Mouse (Mus musculus) forebrain, embryonic 16.5 days (tissue): ENCODE results near the gene Acsf3. TPM values are rescaled to one million over a fixed set of nuclear protein-coding genes. Genes with fewer than 3 reads are reported as not detected.

Experiments
- ATAC-seq: fragments of 200-750 bp; cut with Nextera tagmentation; 2 replicates; pipeline ENCODE4 v1.8.0; 2017; ENCODE audit warnings: mild to moderate bottlenecking, moderate library complexity
- H3K27ac ChIP-seq: fragments of 300-500 bp; sonication (generic); 2 replicates; pipeline ENCODE4 v1.5.1; 2014; ENCODE audit warnings: low read length, control low read depth
- H3K27me3 ChIP-seq: fragments of 300-500 bp; sonication (generic); replicated peaks from 2 replicates; pipeline ENCODE4 v1.6.1; 2014; ENCODE audit warnings: low read length; ENCODE audit not compliant: control insufficient read depth, insufficient read depth
- H3K36me3 ChIP-seq: fragments of 300-500 bp; sonication (generic); 2 replicates; pipeline ENCODE4 v1.6.1; 2014; ENCODE audit not compliant: control insufficient read depth, insufficient read depth
- H3K4me1 ChIP-seq: fragments of 300-500 bp; sonication (generic); replicated peaks from 2 replicates; pipeline ENCODE4 v1.6.1; 2014; ENCODE audit warnings: low read length; ENCODE audit not compliant: control insufficient read depth, insufficient read depth
- H3K4me2 ChIP-seq: fragments of 300-500 bp; sonication (generic); 2 replicates; pipeline ENCODE4 v1.6.1; 2014; ENCODE audit warnings: mild to moderate bottlenecking, low read length, control low read depth
- H3K4me3 ChIP-seq: fragments of 300-500 bp; sonication (generic); replicated peaks from 2 replicates; pipeline ENCODE4 v1.5.1; 2014; ENCODE audit warnings: mild to moderate bottlenecking, low read length, control low read depth
- H3K9ac ChIP-seq: fragments of 300-500 bp; sonication (generic); replicated peaks from 2 replicates; pipeline ENCODE4 v1.6.1; 2014; ENCODE audit warnings: low read depth, low read length, control low read depth
- H3K9me3 ChIP-seq: fragments of 300-500 bp; sonication (generic); 2 replicates; pipeline ENCODE4 v1.6.1; 2016; ENCODE audit warnings: low read length; ENCODE audit not compliant: control insufficient read depth
- WGBS: fragments of 180-500 bp; shearing (Covaris S2); extraction: QIAGEN DNeasy Blood & Tissue Kit; methylation state at CpG from one replicate; pipeline ENCODE4 v1.1.7; 2014; 5-methylcytosine and 5-hydroxymethylcytosine counted together
- polyA plus RNA-seq: library from polyadenylated mRNA; unstranded; fragments of >200 nt; fragmentation: Nextera tagmentation; extraction: Ambion mirVana; gene quantifications from 2 replicates; pipeline ENCODE4 v1.2.1, GENCODE M21; 2015

The Acsf3 gene
- polyA plus RNA-seq, 1 experiment from 2014 or later, result 15.9 TPM

DNA sequence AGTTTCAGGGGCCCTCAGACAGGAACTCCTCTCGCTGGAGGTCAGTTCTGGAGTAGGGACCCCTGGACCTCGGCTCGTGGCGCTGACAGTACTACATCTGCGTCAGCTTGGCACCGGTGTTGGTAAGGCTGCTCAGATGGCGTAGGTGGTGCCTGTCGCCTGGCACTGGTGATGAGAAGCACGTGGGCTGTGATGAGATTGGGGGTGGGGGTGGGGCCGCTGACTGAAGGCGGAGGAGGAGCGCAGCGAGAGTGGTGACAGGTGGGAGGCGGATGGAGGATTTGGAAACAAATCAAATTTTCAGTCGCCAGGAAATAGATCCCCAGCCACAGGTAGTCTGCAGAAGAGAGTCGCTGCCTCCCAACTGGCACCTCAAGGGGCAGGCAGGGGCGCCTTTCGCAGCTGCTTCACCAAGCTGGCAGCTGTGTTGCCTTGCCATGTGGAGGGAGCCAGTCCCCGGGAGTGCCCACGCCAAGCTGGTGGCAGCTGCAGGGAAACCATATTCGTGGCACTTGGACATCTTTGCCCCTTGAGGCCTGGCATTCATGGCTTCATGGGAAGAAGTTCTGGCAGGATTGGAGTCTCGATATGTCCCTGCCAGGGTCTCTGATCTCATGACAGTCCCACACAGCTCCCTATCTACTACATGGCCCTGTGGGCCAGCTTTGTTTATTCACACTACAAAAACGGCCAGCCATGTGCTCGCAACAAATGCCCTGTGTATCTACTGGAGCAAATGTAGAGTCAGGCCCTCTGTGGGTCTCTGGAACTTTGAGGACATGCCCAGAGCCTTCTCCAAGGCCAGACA is 5.8 kb upstream of the Acsf3 start:
- Histone ChIP-seq H3K27ac (no peak overlapping the region), H3K9me3 (no peaks in the 10 kb centered on the region), H3K4me3 (no peak overlapping the region), H3K36me3 (no peaks in the 10 kb centered on the region), H3K9ac (no peak overlapping the region), H3K4me2 (0 out of 2 replicates have a peak overlapping the region, but pooled peaks have one; percentile 6), H3K4me1 (peaks cover 14% of the 10 kb centered on the region), H3K27me3 (no peaks in the 10 kb centered on the region)
- WGBS, result 40% methylated on average over 24 of the region's 24 CpGs
- ATAC-seq, result peak; percentile 80

DNA sequence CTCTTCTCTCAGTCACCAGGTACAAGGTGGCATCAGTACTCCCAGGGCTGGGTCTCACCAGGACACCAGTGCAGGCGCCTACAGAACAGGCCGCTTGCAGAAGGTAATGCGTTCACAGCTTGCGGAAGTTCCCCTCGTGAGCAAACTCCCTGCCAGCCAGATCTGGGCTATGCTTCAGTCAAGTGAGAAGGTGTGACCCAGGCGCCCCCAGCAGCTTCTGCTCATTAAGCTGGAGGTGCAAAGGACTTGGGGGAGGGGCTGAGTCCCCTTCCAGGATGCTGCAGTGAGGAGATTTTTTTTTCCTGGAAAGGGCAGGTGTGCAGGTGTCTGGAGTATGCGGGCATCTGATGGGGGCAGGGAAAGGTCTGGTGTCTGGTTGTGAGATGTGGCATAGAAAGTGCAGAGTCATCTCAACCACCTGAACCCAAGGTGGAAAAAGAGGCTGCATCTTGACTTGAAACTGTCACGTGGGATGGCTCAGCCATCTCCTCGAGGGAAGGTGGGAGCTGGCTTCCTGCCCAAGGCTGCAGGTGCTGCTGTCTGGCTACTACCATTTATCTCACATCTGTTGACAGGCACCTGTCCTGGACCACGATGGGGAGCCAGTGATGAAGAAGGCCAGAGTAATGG is 2.7 kb upstream of the Acsf3 start:
- Histone ChIP-seq H3K4me1 (peaks cover 25% of the 10 kb centered on the region), H3K9me3 (no peaks in the 10 kb centered on the region), H3K9ac (no peak overlapping the region), H3K4me3 (no peak overlapping the region), H3K4me2 (no peak overlapping the region), H3K36me3 (no peaks in the 10 kb centered on the region), H3K27ac (no peak overlapping the region), H3K27me3 (no peaks in the 10 kb centered on the region)
- no peak for ATAC-seq
- 33% methylated on average over 10 of the region's 10 CpGs for WGBS

DNA sequence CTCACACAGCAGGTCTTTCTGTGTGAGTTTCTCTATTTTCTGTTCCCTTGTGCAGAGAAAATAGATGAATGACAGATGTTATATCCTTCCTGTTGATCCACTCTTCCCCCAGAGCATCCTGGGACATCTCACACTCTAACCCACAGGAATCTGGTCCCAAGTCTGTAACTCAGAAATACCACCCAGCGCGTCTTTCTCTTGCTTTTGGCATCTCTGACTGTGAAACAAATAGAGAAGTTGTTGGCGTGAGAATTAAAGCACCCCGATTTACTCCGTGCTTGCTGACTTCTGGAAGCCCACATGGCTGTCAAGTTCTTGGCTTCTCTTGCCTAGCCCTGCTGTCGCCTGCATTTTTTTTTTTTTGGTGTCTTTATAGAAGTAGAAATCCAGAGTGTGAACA is 2.4 kb downstream of the Acsf3 start:
- no peak overlapping the region for H3K4me2 ChIP-seq
- no peak overlapping the region for H3K9ac ChIP-seq
- WGBS, result 77% methylated on average over 6 of the region's 6 CpGs
- no peaks in the 10 kb centered on the region for H3K9me3 ChIP-seq
- ATAC-seq, result no peak
- H3K27me3 ChIP-seq, result no peaks in the 10 kb centered on the region
- H3K4me1 ChIP-seq, result peaks cover 11% of the 10 kb centered on the region
- H3K4me3 ChIP-seq, result no peak overlapping the region
- H3K27ac ChIP-seq, result no peak overlapping the region
- H3K36me3 ChIP-seq, result peaks cover 5% of the 10 kb centered on the region; the same call in 1 of the 2 replicates

DNA sequence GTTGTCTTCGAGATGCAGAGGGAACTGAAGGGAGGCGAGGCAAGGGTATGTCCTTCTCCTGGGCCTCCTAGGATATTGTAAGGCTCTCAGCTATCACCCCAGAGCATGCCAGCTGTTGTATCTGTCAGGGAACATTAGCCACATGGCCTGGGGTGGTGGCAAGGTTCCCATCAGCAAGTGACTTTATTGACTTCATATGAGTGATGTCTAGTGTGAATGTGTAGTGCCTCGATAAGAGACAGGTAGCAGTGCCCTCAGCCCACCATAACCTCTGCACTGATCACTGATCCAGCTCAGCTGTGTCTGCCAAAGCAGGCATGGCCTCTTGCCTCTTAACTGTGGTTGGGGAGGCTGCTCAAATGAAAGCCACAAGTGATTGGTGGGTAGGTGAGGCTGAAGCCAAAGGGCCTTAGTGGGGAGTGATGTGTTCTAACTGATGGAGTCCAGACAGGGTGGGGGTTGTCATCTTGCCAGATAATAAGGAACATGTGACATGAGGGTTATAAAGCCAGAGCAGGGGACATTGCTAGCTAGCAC is 3.5 kb downstream of the Acsf3 start:
- ATAC-seq, result no peak
- Histone ChIP-seq H3K9ac (no peak overlapping the region), H3K9me3 (no peaks in the 10 kb centered on the region), H3K27ac (no peak overlapping the region), H3K4me3 (no peak overlapping the region), H3K27me3 (no peaks in the 10 kb centered on the region), H3K4me1 (peaks cover 11% of the 10 kb centered on the region), H3K36me3 (peaks cover 7% of the 10 kb centered on the region; the same call in 1 of the 2 replicates), H3K4me2 (no peak overlapping the region)
- WGBS, result 91% methylated on average over 3 of the region's 3 CpGs

DNA sequence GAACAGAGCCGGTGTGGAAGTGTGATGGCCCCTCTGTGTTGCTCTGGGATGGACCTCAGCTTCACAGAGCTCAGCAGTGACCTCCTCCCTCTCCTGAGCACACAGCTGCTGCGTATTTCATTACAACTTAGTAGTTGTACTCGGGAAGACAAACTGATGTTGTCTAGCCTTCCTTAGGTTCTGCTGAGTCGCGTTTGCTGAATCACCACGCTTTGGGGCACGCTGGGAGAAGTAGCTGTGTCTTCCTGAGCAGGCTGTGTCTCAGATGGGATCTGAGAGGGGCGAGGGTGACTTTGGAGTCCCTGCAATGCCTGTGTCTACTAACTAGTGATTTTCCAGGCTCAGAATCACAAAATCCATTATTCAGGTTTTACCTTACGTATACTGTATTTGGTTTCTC is 4.0 kb downstream of the Acsf3 start:
- Histone ChIP-seq H3K36me3 (peaks cover 10% of the 10 kb centered on the region; the same call in 1 of the 2 replicates), H3K4me2 (no peak overlapping the region), H3K27ac (no peak overlapping the region), H3K27me3 (no peaks in the 10 kb centered on the region), H3K9me3 (no peaks in the 10 kb centered on the region), H3K9ac (no peak overlapping the region), H3K4me3 (no peak overlapping the region), H3K4me1 (peaks cover 11% of the 10 kb centered on the region)
- 83% methylated on average over 9 of the region's 9 CpGs for WGBS
- ATAC-seq, result no peak

DNA sequence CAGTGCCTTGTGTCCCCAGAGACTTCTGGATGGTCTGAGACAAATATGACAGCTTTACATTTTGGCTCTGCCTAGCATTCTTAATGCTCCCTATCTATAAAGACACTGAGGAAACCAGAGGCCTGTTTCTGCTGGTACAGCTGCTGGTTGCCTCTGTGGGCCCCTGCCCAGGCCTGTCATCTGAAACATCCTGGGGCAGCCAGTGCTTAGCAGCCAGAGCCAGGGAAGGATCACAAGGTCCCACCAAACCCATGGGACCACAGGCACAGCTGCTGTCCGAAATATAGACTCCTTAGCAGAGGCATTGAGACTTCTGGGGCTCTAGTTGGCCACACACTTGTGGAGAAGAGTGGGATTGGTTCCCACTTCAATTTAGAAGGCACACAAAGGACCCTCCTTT is 9.5 kb downstream of the Acsf3 start:
- Histone ChIP-seq H3K4me3 (no peak overlapping the region), H3K9ac (no peak overlapping the region), H3K27me3 (no peaks in the 10 kb centered on the region), H3K4me1 (no peaks in the 10 kb centered on the region), H3K27ac (no peak overlapping the region), H3K36me3 (peaks cover 10% of the 10 kb centered on the region; the same call in 1 of the 2 replicates), H3K4me2 (no peak overlapping the region), H3K9me3 (no peaks in the 10 kb centered on the region)
- ATAC-seq, result no peak
- 78% methylated on average over 1 of the region's 1 CpGs for WGBS

DNA sequence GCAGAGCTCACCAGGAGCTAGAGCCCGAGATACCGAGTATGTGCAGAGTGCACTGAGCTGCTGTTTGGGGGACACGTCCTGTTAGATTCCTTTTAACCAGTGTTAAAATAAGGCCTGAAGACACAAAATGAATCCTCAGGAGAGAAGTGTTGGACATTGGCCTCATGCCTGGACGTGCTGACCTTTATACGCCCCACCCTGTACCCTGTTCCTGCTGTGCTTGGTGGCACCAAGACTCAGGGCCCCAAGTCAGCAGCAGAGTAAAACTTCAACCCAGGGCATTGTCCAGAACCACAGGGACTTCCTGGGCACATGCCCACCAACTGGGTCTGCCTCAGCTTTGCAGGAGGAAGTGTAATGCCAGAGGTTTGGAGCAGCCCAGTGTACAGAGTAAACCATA is 14.5 kb downstream of the Acsf3 start:
- no peaks in the 10 kb centered on the region for H3K36me3 ChIP-seq
- H3K4me1 ChIP-seq, result peaks cover 16% of the 10 kb centered on the region
- H3K4me3 ChIP-seq, result no peak overlapping the region
- 93% methylated on average over 5 of the region's 5 CpGs for WGBS
- H3K27me3 ChIP-seq, result no peaks in the 10 kb centered on the region
- H3K27ac ChIP-seq, result no peak overlapping the region
- ATAC-seq, result no peak
- H3K4me2 ChIP-seq, result no peak overlapping the region
- H3K9ac ChIP-seq, result no peak overlapping the region
- H3K9me3 ChIP-seq, result no peaks in the 10 kb centered on the region

DNA sequence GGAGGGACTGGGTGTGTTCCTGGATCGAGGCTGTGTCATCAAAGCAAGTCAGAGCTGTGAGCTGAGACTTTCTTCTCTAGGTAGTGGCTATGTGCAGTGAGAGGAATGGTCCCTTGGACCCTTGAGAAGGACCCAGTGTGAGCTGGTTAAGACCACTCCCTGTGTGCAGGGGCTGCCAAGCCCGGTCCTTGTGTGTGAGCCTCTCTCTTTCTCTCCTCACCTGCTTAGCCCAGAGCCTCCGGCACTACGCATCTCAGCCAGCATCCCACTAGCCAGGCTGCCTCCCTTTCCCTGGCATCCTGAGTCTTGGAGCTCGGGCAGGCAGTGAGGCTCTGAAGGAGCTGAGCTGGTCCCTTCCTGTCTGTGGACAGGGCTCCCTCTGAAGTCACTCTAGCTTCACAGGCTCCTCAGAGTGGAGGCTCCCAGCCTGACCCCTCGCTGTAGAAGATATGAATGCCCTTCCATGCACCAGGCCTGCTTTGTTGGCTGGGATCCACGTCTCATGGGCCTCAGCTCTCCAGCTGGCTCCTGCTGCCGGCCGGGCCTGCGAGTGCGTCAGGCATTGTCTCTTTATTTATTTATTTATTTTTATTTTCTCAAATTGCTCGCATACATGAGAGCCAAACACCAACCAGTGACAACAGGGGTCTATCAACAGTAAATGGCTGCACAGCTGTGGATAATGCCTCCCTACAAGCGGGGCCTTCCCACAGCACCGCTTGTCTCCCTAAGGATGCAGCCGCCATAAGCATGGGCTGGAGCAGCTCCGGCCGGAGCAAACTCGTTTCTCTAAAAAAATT is 18.3 kb downstream of the Acsf3 start:
- H3K27me3 ChIP-seq, result no peaks in the 10 kb centered on the region
- H3K4me3 ChIP-seq, result no peak overlapping the region
- H3K9me3 ChIP-seq, result no peaks in the 10 kb centered on the region
- peak; percentile 91 for ATAC-seq
- H3K9ac ChIP-seq, result peak overlapping the region; percentile 40
- WGBS, result 36% methylated on average over 18 of the region's 18 CpGs
- H3K36me3 ChIP-seq, result no peaks in the 10 kb centered on the region
- peak overlapping the region; percentile 85 for H3K27ac ChIP-seq
- no peak overlapping the region for H3K4me2 ChIP-seq
- H3K4me1 ChIP-seq, result peaks cover 16% of the 10 kb centered on the region

DNA sequence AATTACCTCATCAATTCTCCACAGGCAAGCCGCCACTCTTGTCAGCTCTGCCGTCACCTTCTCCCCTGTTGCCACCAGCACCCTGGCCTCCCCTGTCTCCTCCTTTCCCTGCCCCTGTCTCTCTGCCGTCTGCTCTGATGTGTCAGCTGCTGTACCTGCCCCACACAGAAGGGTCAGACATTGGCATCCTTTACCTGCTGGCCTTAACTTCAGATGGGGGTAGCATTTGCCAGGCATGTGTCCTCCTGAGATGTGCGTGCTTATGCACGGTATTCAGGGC is 18.8 kb downstream of the Acsf3 start:
- H3K9ac ChIP-seq, result peak overlapping the region; percentile 40
- H3K9me3 ChIP-seq, result no peaks in the 10 kb centered on the region
- H3K36me3 ChIP-seq, result no peaks in the 10 kb centered on the region
- H3K4me2 ChIP-seq, result no peak overlapping the region
- peaks cover 16% of the 10 kb centered on the region for H3K4me1 ChIP-seq
- ATAC-seq, result no peak
- H3K27ac ChIP-seq, result peak overlapping the region; percentile 85
- H3K27me3 ChIP-seq, result no peaks in the 10 kb centered on the region
- H3K4me3 ChIP-seq, result no peak overlapping the region
- WGBS, result 54% methylated on average over 5 of the region's 5 CpGs
